Mouse (Mus musculus): ENCODE measurements around the gene Tfip11. TPM values are rescaled to one million over a fixed set of nuclear protein-coding genes. Genes with fewer than 3 reads are reported as not detected.

The Tfip11 gene
- polyA plus RNA-seq, 1 experiment from 2014 or later = 19.6 TPM

GRCm38 (mm10) chr5:112282123-112282779 lies 43.9 kb upstream of the Tfip11 start:
- Histone ChIP-seq H3K4me2 (ENCODE audit: low read depth, low read length) (no peak overlapping the region), H3K9ac (replicated peaks; ENCODE audit: low read depth, low read length) (no peak overlapping the region), H3K9me3 (ENCODE audit: control insufficient read depth, low read length) (no peaks in the 10 kb centered on the region), H3K27me3 (ENCODE audit: control insufficient read depth, insufficient read depth, low read length) (no peaks in the 10 kb centered on the region), H3K27ac (ENCODE audit: low read depth, low read length) (no peak overlapping the region), H3K4me3 (ENCODE audit: low read depth, low read length) (no peak overlapping the region), H3K36me3 (ENCODE audit: control insufficient read depth, insufficient read depth, low read length) (no peaks in the 10 kb centered on the region), H3K4me1 (ENCODE audit: control insufficient read depth, insufficient read depth, low read length) (0 out of 2 replicates have a peak, but pooled peaks cover 8% of the 10 kb centered on the region)
- no peak for ATAC-seq (ENCODE audit: low read depth)
- 78% methylated on average over 6 of the region's 6 CpGs for WGBS

- WGBS = 77% methylated on average over 9 of the region's 9 CpGs
- ATAC-seq (ENCODE audit: low read depth) = no peak
- H3K4me1 ChIP-seq (ENCODE audit: control insufficient read depth, insufficient read depth, low read length) = 0 out of 2 replicates have a peak, but pooled peaks cover 3% of the 10 kb centered on the region
Observed at GRCm38 (mm10) chr5:112282780-112283482, 43.2 kb upstream of the Tfip11 start.

GRCm38 (mm10) chr5:112283543-112284202 lies 42.5 kb upstream of the Tfip11 start:
- no peak overlapping the region for H3K4me3 ChIP-seq (ENCODE audit: low read depth, low read length)
- no peak overlapping the region for H3K4me2 ChIP-seq (ENCODE audit: low read depth, low read length)
- H3K27ac ChIP-seq (ENCODE audit: low read depth, low read length) = no peak overlapping the region
- 0 out of 2 replicates have a peak, but pooled peaks cover 3% of the 10 kb centered on the region for H3K4me1 ChIP-seq (ENCODE audit: control insufficient read depth, insufficient read depth, low read length)
- H3K9ac ChIP-seq (replicated peaks; ENCODE audit: low read depth, low read length) = no peak overlapping the region
- no peak for ATAC-seq (ENCODE audit: low read depth)
- no peaks in the 10 kb centered on the region for H3K36me3 ChIP-seq (ENCODE audit: control insufficient read depth, insufficient read depth, low read length)
- H3K9me3 ChIP-seq (ENCODE audit: control insufficient read depth, low read length) = no peaks in the 10 kb centered on the region
- WGBS = 76% methylated on average over 10 of the region's 10 CpGs
- H3K27me3 ChIP-seq (ENCODE audit: control insufficient read depth, insufficient read depth, low read length) = no peaks in the 10 kb centered on the region

More at GRCm38 (mm10) chr5:112282780-112283482, 43.2 kb upstream of the Tfip11 start:
- no peak overlapping the region for H3K9ac ChIP-seq (replicated peaks; ENCODE audit: low read depth, low read length)
- H3K27me3 ChIP-seq (ENCODE audit: control insufficient read depth, insufficient read depth, low read length) = no peaks in the 10 kb centered on the region
- H3K36me3 ChIP-seq (ENCODE audit: control insufficient read depth, insufficient read depth, low read length) = no peaks in the 10 kb centered on the region
- no peak overlapping the region for H3K4me3 ChIP-seq (ENCODE audit: low read depth, low read length)
- no peak overlapping the region for H3K27ac ChIP-seq (ENCODE audit: low read depth, low read length)
- H3K9me3 ChIP-seq (ENCODE audit: control insufficient read depth, low read length) = no peaks in the 10 kb centered on the region
- no peak overlapping the region for H3K4me2 ChIP-seq (ENCODE audit: low read depth, low read length)

- Histone ChIP-seq H3K36me3 (ENCODE audit: control insufficient read depth, insufficient read depth, low read length) (no peaks in the 10 kb centered on the region), H3K9me3 (ENCODE audit: control insufficient read depth, low read length) (no peaks in the 10 kb centered on the region), H3K4me3 (ENCODE audit: low read depth, low read length) (no peak overlapping the region), H3K27me3 (ENCODE audit: control insufficient read depth, insufficient read depth, low read length) (no peaks in the 10 kb centered on the region), H3K9ac (replicated peaks; ENCODE audit: low read depth, low read length) (no peak overlapping the region), H3K4me1 (ENCODE audit: control insufficient read depth, insufficient read depth, low read length) (0 out of 2 replicates have a peak, but pooled peaks cover 3% of the 10 kb centered on the region), H3K27ac (ENCODE audit: low read depth, low read length) (no peak overlapping the region), H3K4me2 (ENCODE audit: low read depth, low read length) (no peak overlapping the region)
- no peak for ATAC-seq (ENCODE audit: low read depth)
- WGBS = 83% methylated on average over 7 of the region's 7 CpGs
Observed at GRCm38 (mm10) chr5:112284203-112284582, 42.0 kb upstream of the Tfip11 start.

- H3K4me1 ChIP-seq (ENCODE audit: control insufficient read depth, insufficient read depth, low read length) = no peaks in the 10 kb centered on the region
- no peaks in the 10 kb centered on the region for H3K9me3 ChIP-seq (ENCODE audit: control insufficient read depth, low read length)
- WGBS = 87% methylated on average over 7 of the region's 7 CpGs
- H3K4me2 ChIP-seq (ENCODE audit: low read depth, low read length) = no peak overlapping the region
- no peak for ATAC-seq (ENCODE audit: low read depth)
- no peak overlapping the region for H3K4me3 ChIP-seq (ENCODE audit: low read depth, low read length)
- H3K27me3 ChIP-seq (ENCODE audit: control insufficient read depth, insufficient read depth, low read length) = no peaks in the 10 kb centered on the region
- no peaks in the 10 kb centered on the region for H3K36me3 ChIP-seq (ENCODE audit: control insufficient read depth, insufficient read depth, low read length)
- H3K27ac ChIP-seq (ENCODE audit: low read depth, low read length) = no peak overlapping the region
- H3K9ac ChIP-seq (replicated peaks; ENCODE audit: low read depth, low read length) = no peak overlapping the region
Observed at GRCm38 (mm10) chr5:112285548-112286085, 40.5 kb upstream of the Tfip11 start.

GRCm38 (mm10) chr5:112286608-112286983 lies 39.6 kb upstream of the Tfip11 start:
- H3K27ac ChIP-seq (ENCODE audit: low read depth, low read length) = no peak overlapping the region
- no peak overlapping the region for H3K4me3 ChIP-seq (ENCODE audit: low read depth, low read length)
- no peaks in the 10 kb centered on the region for H3K36me3 ChIP-seq (ENCODE audit: control insufficient read depth, insufficient read depth, low read length)
- no peak overlapping the region for H3K9ac ChIP-seq (replicated peaks; ENCODE audit: low read depth, low read length)
- H3K4me2 ChIP-seq (ENCODE audit: low read depth, low read length) = no peak overlapping the region
- no peak for ATAC-seq (ENCODE audit: low read depth)
- H3K9me3 ChIP-seq (ENCODE audit: control insufficient read depth, low read length) = no peaks in the 10 kb centered on the region
- WGBS = 69% methylated on average over 2 of the region's 2 CpGs
- H3K4me1 ChIP-seq (ENCODE audit: control insufficient read depth, insufficient read depth, low read length) = no peaks in the 10 kb centered on the region
- H3K27me3 ChIP-seq (ENCODE audit: control insufficient read depth, insufficient read depth, low read length) = no peaks in the 10 kb centered on the region

- Histone ChIP-seq H3K36me3 (ENCODE audit: control insufficient read depth, insufficient read depth, low read length) (no peaks in the 10 kb centered on the region), H3K4me2 (ENCODE audit: low read depth, low read length) (no peak overlapping the region), H3K9me3 (ENCODE audit: control insufficient read depth, low read length) (no peaks in the 10 kb centered on the region), H3K9ac (replicated peaks; ENCODE audit: low read depth, low read length) (no peak overlapping the region), H3K4me3 (ENCODE audit: low read depth, low read length) (no peak overlapping the region), H3K27ac (ENCODE audit: low read depth, low read length) (no peak overlapping the region), H3K27me3 (ENCODE audit: control insufficient read depth, insufficient read depth, low read length) (no peaks in the 10 kb centered on the region), H3K4me1 (ENCODE audit: control insufficient read depth, insufficient read depth, low read length) (no peaks in the 10 kb centered on the region)
- no peak for ATAC-seq (ENCODE audit: low read depth)
- WGBS = 87% methylated on average over 11 of the region's 11 CpGs
Observed at GRCm38 (mm10) chr5:112286984-112287641, 39.0 kb upstream of the Tfip11 start.

- Histone ChIP-seq H3K36me3 (ENCODE audit: control insufficient read depth, insufficient read depth, low read length) (no peaks in the 10 kb centered on the region), H3K27ac (ENCODE audit: low read depth, low read length) (no peak overlapping the region), H3K4me1 (ENCODE audit: control insufficient read depth, insufficient read depth, low read length) (no peaks in the 10 kb centered on the region), H3K4me3 (ENCODE audit: low read depth, low read length) (no peak overlapping the region), H3K9me3 (ENCODE audit: control insufficient read depth, low read length) (no peaks in the 10 kb centered on the region), H3K9ac (replicated peaks; ENCODE audit: low read depth, low read length) (no peak overlapping the region), H3K27me3 (ENCODE audit: control insufficient read depth, insufficient read depth, low read length) (no peaks in the 10 kb centered on the region), H3K4me2 (ENCODE audit: low read depth, low read length) (no peak overlapping the region)
- ATAC-seq (ENCODE audit: low read depth) = no peak
- WGBS = 95% methylated on average over 2 of the region's 2 CpGs
Observed at GRCm38 (mm10) chr5:112287652-112288051, 38.5 kb upstream of the Tfip11 start.
